ENCODE assay signal across 26 mouse cellular contexts in the genomic region with DNA sequence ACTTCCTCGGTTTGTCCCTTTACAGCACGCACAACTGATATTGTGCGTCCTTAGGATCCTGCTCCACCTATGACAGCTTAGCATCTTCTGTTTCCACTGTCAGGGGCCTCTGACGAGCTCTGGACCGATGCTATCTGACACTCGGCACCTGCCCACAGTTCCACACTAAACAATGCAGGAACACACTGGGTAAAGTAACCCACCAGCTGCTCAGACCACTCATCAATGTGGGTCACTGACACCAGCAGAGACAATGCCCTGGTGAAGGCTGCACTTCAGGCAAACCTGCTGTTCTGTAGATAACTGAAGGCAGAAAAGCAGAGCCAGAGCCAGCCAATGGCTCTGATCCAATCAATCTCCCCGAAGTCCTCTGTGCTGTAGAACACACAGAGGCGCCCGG. TPM values are rescaled to one million over a fixed set of nuclear protein-coding genes. Genes with fewer than 3 reads are reported as not detected.
DNase-seq lines count a peak whose midpoint lies in the region; ATAC-seq lines count a peak whose summit lies in the region.
"Had no signal": no experiment of that assay in that cellular context is flagged by ENCODE, and none has a peak within 500 bp of the region (broad histone marks: within the 10 kb centered on the region; RNA-seq: fewer than 3 reads in every experiment).

No protein-coding gene starts in this region.

- H3K36me3 ChIP-seq in embryonic facial prominence, embryonic 14.5 days (ENCODE audit: control insufficient read depth, insufficient read depth, low read length) = peaks cover 66% of the 10 kb centered on the region
- peaks cover 65% of the 10 kb centered on the region for H3K36me3 ChIP-seq in embryonic facial prominence, embryonic 10.5 days (replicated peaks)
- peaks cover 65% of the 10 kb centered on the region for H3K36me3 ChIP-seq in limb, embryonic 12.5 days
- peaks cover 70% of the 10 kb centered on the region for H3K36me3 ChIP-seq in limb, embryonic 10.5 days
- peaks cover 68% of the 10 kb centered on the region for H3K36me3 ChIP-seq in neural tube, embryonic 13.5 days
- H3K36me3 ChIP-seq in neural tube, embryonic 15.5 days = peaks cover 62% of the 10 kb centered on the region
- peaks cover 70% of the 10 kb centered on the region for H3K36me3 ChIP-seq in limb, embryonic 15.5 days

- H3K9me3 ChIP-seq in embryonic facial prominence, embryonic 14.5 days (ENCODE audit: control insufficient read depth, low read length) = no peaks in the 10 kb centered on the region
- H3K9me3 ChIP-seq in embryonic facial prominence, embryonic 10.5 days = no peaks in the 10 kb centered on the region
- H3K9me3 ChIP-seq in limb, embryonic 12.5 days = no peaks in the 10 kb centered on the region
- H3K9me3 ChIP-seq in limb, embryonic 10.5 days (replicated peaks) = no peaks in the 10 kb centered on the region
- H3K9me3 ChIP-seq in neural tube, embryonic 13.5 days = no peaks in the 10 kb centered on the region
- no peaks in the 10 kb centered on the region for H3K9me3 ChIP-seq in neural tube, embryonic 15.5 days (replicated peaks)
- H3K9me3 ChIP-seq in limb, embryonic 15.5 days = no peaks in the 10 kb centered on the region
- H3K9me3 ChIP-seq: embryonic facial prominence, embryonic 15.5 days; heart, embryonic 12.5 days; heart, embryonic 15.5 days had no signal

- ATAC-seq in embryonic facial prominence, embryonic 14.5 days (ENCODE audit: low read depth) = 0 out of 2 replicates have a peak, but pooled peaks have one; percentile 9
- no peak for ATAC-seq in limb, embryonic 12.5 days (ENCODE audit: insufficient number of reproducible peaks, insufficient read depth, low FRiP score, low TSS enrichment, low read depth)
- no peak for ATAC-seq in neural tube, embryonic 13.5 days (ENCODE audit: low read depth)
- ATAC-seq in neural tube, embryonic 15.5 days (ENCODE audit: low FRiP score) = no peak
- no peak; the same call in 1 of the 2 replicates for ATAC-seq in limb, embryonic 15.5 days (ENCODE audit: insufficient number of reproducible peaks, low FRiP score, low TSS enrichment, low read depth)
- ATAC-seq: activated CD4-positive, CD25-positive, alpha-beta regulatory T cell, adult 4 months; forebrain, embryonic 14.5 days; forebrain, postnatal 0 days had no signal

- peak; percentile 46 for DNase-seq in embryonic facial prominence, embryonic 14.5 days (ENCODE audit: low spot score)
- no peak for DNase-seq in embryonic facial prominence, embryonic 10.5 days (ENCODE audit: low spot score)
- no peak for DNase-seq in limb, embryonic 10.5 days (ENCODE audit: low spot score)
- DNase-seq in gastrocnemius, postnatal 10 days = no peak
- DNase-seq: adrenal gland, adult 8-10 months; adrenal gland, postnatal 25 days; cerebellum, adult 11-12 months; cerebellum, adult 8-10 months; cerebellum, postnatal 10 days; cerebellum, postnatal 36 days; embryo, embryonic 11 days; forebrain, postnatal 0 days; gastrocnemius, adult 2 months; gastrocnemius, postnatal 25 days; heart, adult 18-20 months; heart, postnatal 4 days had no signal

- H3K4me2 ChIP-seq in embryonic facial prominence, embryonic 14.5 days (ENCODE audit: low read depth, low read length) = no peak overlapping the region
- no peak overlapping the region for H3K4me2 ChIP-seq in limb, embryonic 12.5 days
- no peak overlapping the region for H3K4me2 ChIP-seq in neural tube, embryonic 13.5 days
- no peak overlapping the region for H3K4me2 ChIP-seq in neural tube, embryonic 15.5 days
- H3K4me2 ChIP-seq in limb, embryonic 15.5 days = no peak overlapping the region
- H3K4me2 ChIP-seq: embryonic facial prominence, embryonic 15.5 days; heart, embryonic 12.5 days; heart, embryonic 15.5 days; hindbrain, embryonic 14.5 days had no signal

- no peaks in the 10 kb centered on the region for H3K27me3 ChIP-seq in embryonic facial prominence, embryonic 14.5 days (replicated peaks; ENCODE audit: control insufficient read depth, insufficient read depth, low read length)
- no peaks in the 10 kb centered on the region for H3K27me3 ChIP-seq in embryonic facial prominence, embryonic 10.5 days (replicated peaks; ENCODE audit: low read depth, poor library complexity, severe bottlenecking)
- H3K27me3 ChIP-seq in limb, embryonic 12.5 days = no peaks in the 10 kb centered on the region
- no peaks in the 10 kb centered on the region for H3K27me3 ChIP-seq in limb, embryonic 10.5 days (ENCODE audit: low read depth, poor library complexity, severe bottlenecking)
- no peaks in the 10 kb centered on the region for H3K27me3 ChIP-seq in neural tube, embryonic 13.5 days
- no peaks in the 10 kb centered on the region for H3K27me3 ChIP-seq in neural tube, embryonic 15.5 days (replicated peaks)
- no peaks in the 10 kb centered on the region for H3K27me3 ChIP-seq in limb, embryonic 15.5 days
- H3K27me3 ChIP-seq: embryonic facial prominence, embryonic 15.5 days; heart, embryonic 12.5 days; heart, embryonic 15.5 days had no signal

- 91% methylated on average over 9 of the region's 9 CpGs for WGBS in embryonic facial prominence, embryonic 14.5 days
- WGBS in embryonic facial prominence, embryonic 10.5 days = 94% methylated on average over 9 of the region's 9 CpGs
- 91% methylated on average over 9 of the region's 9 CpGs for WGBS in limb, embryonic 12.5 days
- 95% methylated on average over 9 of the region's 9 CpGs for WGBS in limb, embryonic 10.5 days
- 85% methylated on average over 9 of the region's 9 CpGs for WGBS in neural tube, embryonic 13.5 days
- WGBS in neural tube, embryonic 15.5 days = 77% methylated on average over 9 of the region's 9 CpGs
- 89% methylated on average over 9 of the region's 9 CpGs for WGBS in limb, embryonic 15.5 days

- H3K4me1 ChIP-seq in embryonic facial prominence, embryonic 14.5 days (ENCODE audit: control insufficient read depth, insufficient read depth, low read length) = no peaks in the 10 kb centered on the region
- peaks cover 5% of the 10 kb centered on the region for H3K4me1 ChIP-seq in embryonic facial prominence, embryonic 10.5 days
- peaks cover 6% of the 10 kb centered on the region; the same call in 1 of the 2 replicates for H3K4me1 ChIP-seq in limb, embryonic 12.5 days (replicated peaks)
- peaks cover 5% of the 10 kb centered on the region for H3K4me1 ChIP-seq in limb, embryonic 10.5 days
- peaks cover 15% of the 10 kb centered on the region for H3K4me1 ChIP-seq in neural tube, embryonic 13.5 days (replicated peaks)
- H3K4me1 ChIP-seq in neural tube, embryonic 15.5 days = peaks cover 6% of the 10 kb centered on the region
- peaks cover 3% of the 10 kb centered on the region for H3K4me1 ChIP-seq in limb, embryonic 15.5 days

- H3K27ac ChIP-seq in embryonic facial prominence, embryonic 14.5 days (replicated peaks; ENCODE audit: low read depth, low read length) = peak overlapping the region; percentile 68
- no peak overlapping the region for H3K27ac ChIP-seq in embryonic facial prominence, embryonic 10.5 days (replicated peaks)
- H3K27ac ChIP-seq in limb, embryonic 12.5 days = 0 out of 2 replicates have a peak overlapping the region, but pooled peaks have one; percentile 41
- H3K27ac ChIP-seq in limb, embryonic 10.5 days = no peak overlapping the region
- 0 out of 2 replicates have a peak overlapping the region, but pooled peaks have one; percentile 20 for H3K27ac ChIP-seq in neural tube, embryonic 13.5 days (replicated peaks)
- no peak overlapping the region for H3K27ac ChIP-seq in neural tube, embryonic 15.5 days (replicated peaks)
- H3K27ac ChIP-seq in limb, embryonic 15.5 days = peak overlapping the region; percentile 54; the same call in 1 of the 2 replicates
- H3K27ac ChIP-seq: embryonic facial prominence, embryonic 15.5 days; gastrocnemius, adult 2 months; heart, embryonic 15.5 days; hindbrain, embryonic 14.5 days had no signal

- no peak overlapping the region for H3K4me3 ChIP-seq in embryonic facial prominence, embryonic 14.5 days (ENCODE audit: low read depth, low read length)
- H3K4me3 ChIP-seq in embryonic facial prominence, embryonic 10.5 days = no peak overlapping the region
- H3K4me3 ChIP-seq in limb, embryonic 12.5 days (replicated peaks) = no peak overlapping the region
- H3K4me3 ChIP-seq in limb, embryonic 10.5 days = no peak overlapping the region
- no peak overlapping the region for H3K4me3 ChIP-seq in neural tube, embryonic 13.5 days
- no peak overlapping the region for H3K4me3 ChIP-seq in neural tube, embryonic 15.5 days (replicated peaks)
- H3K4me3 ChIP-seq in limb, embryonic 15.5 days = no peak overlapping the region
- H3K4me3 ChIP-seq: embryonic facial prominence, embryonic 15.5 days; gastrocnemius, adult 2 months; heart, embryonic 12.5 days; heart, embryonic 15.5 days had no signal

- H3K9ac ChIP-seq in embryonic facial prominence, embryonic 14.5 days (ENCODE audit: low read depth, low read length) = no peak overlapping the region
- no peak overlapping the region for H3K9ac ChIP-seq in limb, embryonic 12.5 days (replicated peaks)
- no peak overlapping the region for H3K9ac ChIP-seq in neural tube, embryonic 13.5 days
- no peak overlapping the region for H3K9ac ChIP-seq in neural tube, embryonic 15.5 days (replicated peaks)
- no peak overlapping the region for H3K9ac ChIP-seq in limb, embryonic 15.5 days
- H3K9ac ChIP-seq: embryonic facial prominence, embryonic 15.5 days; forebrain, postnatal 0 days; heart, embryonic 12.5 days; heart, embryonic 15.5 days; hindbrain, embryonic 14.5 days had no signal

RNA-seq across cellular contexts. Expression of a gene that starts 4.0 kb away (rescaled TPM):
- polyA plus RNA-seq in embryonic facial prominence, embryonic 14.5 days (2014; fragmentation: Nextera tagmentation; extraction: Ambion mirVana) = 61.6 and 63.0 TPM in 2 replicates
- 87.2 and 90.4 TPM in 2 replicates for polyA plus RNA-seq in embryonic facial prominence, embryonic 10.5 days (2016; fragmentation: Nextera tagmentation; extraction: Ambion mirVana)
- polyA plus RNA-seq in limb, embryonic 12.5 days (2016; fragmentation: Nextera tagmentation; extraction: Ambion mirVana) = 50.4 and 57.7 TPM in 2 replicates
- 66.9 and 76.5 TPM in 2 replicates for polyA plus RNA-seq in limb, embryonic 10.5 days (2016; fragmentation: Nextera tagmentation; extraction: Ambion mirVana)
- 68.3 and 76.0 TPM in 2 replicates for polyA plus RNA-seq in neural tube, embryonic 13.5 days (2015; fragmentation: Nextera tagmentation; extraction: Ambion mirVana)
- 77.4 and 81.1 TPM in 2 replicates for polyA plus RNA-seq in neural tube, embryonic 15.5 days (2015; fragmentation: Nextera tagmentation; extraction: Ambion mirVana)
- polyA plus RNA-seq in limb, embryonic 15.5 days (2015; fragmentation: Nextera tagmentation; extraction: Ambion mirVana) = 66.9 and 67.3 TPM in 2 replicates
- 10 to 100 TPM; 41.0 to 44.3 TPM for total RNA-seq in gastrocnemius, postnatal 10 days (2021)

RNA-seq across cellular contexts. Expression of a gene that starts 22.6 kb away (rescaled TPM):
- 126 and 151 TPM in 2 replicates for polyA plus RNA-seq in embryonic facial prominence, embryonic 14.5 days (2014; fragmentation: Nextera tagmentation; extraction: Ambion mirVana)
- polyA plus RNA-seq in embryonic facial prominence, embryonic 10.5 days (2016; fragmentation: Nextera tagmentation; extraction: Ambion mirVana) = 181 and 182 TPM in 2 replicates
- polyA plus RNA-seq in limb, embryonic 12.5 days (2016; fragmentation: Nextera tagmentation; extraction: Ambion mirVana) = 173 and 176 TPM in 2 replicates
- polyA plus RNA-seq in limb, embryonic 10.5 days (2016; fragmentation: Nextera tagmentation; extraction: Ambion mirVana) = 183 and 193 TPM in 2 replicates
- 137 and 140 TPM in 2 replicates for polyA plus RNA-seq in neural tube, embryonic 13.5 days (2015; fragmentation: Nextera tagmentation; extraction: Ambion mirVana)
- polyA plus RNA-seq in neural tube, embryonic 15.5 days (2015; fragmentation: Nextera tagmentation; extraction: Ambion mirVana) = 127 and 134 TPM in 2 replicates
- polyA plus RNA-seq in limb, embryonic 15.5 days (2015; fragmentation: Nextera tagmentation; extraction: Ambion mirVana) = 134 and 137 TPM in 2 replicates
- total RNA-seq in gastrocnemius, postnatal 10 days (2021) = 10 to 100 TPM; 33.8 to 43.3 TPM

RNA-seq across cellular contexts. Expression of a gene that starts 37.3 kb away (rescaled TPM):
- polyA plus RNA-seq in embryonic facial prominence, embryonic 14.5 days (2014; fragmentation: Nextera tagmentation; extraction: Ambion mirVana) = 63.8 and 71.6 TPM in 2 replicates
- 49.0 and 50.5 TPM in 2 replicates for polyA plus RNA-seq in embryonic facial prominence, embryonic 10.5 days (2016; fragmentation: Nextera tagmentation; extraction: Ambion mirVana)
- polyA plus RNA-seq in limb, embryonic 12.5 days (2016; fragmentation: Nextera tagmentation; extraction: Ambion mirVana) = 56.3 and 61.3 TPM in 2 replicates
- polyA plus RNA-seq in limb, embryonic 10.5 days (2016; fragmentation: Nextera tagmentation; extraction: Ambion mirVana) = 42.8 and 49.1 TPM in 2 replicates
- 20.8 and 31.3 TPM in 2 replicates for polyA plus RNA-seq in neural tube, embryonic 13.5 days (2015; fragmentation: Nextera tagmentation; extraction: Ambion mirVana)
- polyA plus RNA-seq in neural tube, embryonic 15.5 days (2015; fragmentation: Nextera tagmentation; extraction: Ambion mirVana) = 30.9 and 42.9 TPM in 2 replicates
- 66.0 and 68.8 TPM in 2 replicates for polyA plus RNA-seq in limb, embryonic 15.5 days (2015; fragmentation: Nextera tagmentation; extraction: Ambion mirVana)
- 10 to 100 TPM; 34.8 to 35.4 TPM for total RNA-seq in gastrocnemius, postnatal 10 days (2021)

RNA-seq across cellular contexts. Expression of a gene that starts 45.8 kb away (rescaled TPM):
- polyA plus RNA-seq in embryonic facial prominence, embryonic 14.5 days (2014; fragmentation: Nextera tagmentation; extraction: Ambion mirVana) = 125 and 126 TPM in 2 replicates
- 194 and 204 TPM in 2 replicates for polyA plus RNA-seq in embryonic facial prominence, embryonic 10.5 days (2016; fragmentation: Nextera tagmentation; extraction: Ambion mirVana)
- 85.8 and 113 TPM in 2 replicates for polyA plus RNA-seq in limb, embryonic 12.5 days (2016; fragmentation: Nextera tagmentation; extraction: Ambion mirVana)
- polyA plus RNA-seq in limb, embryonic 10.5 days (2016; fragmentation: Nextera tagmentation; extraction: Ambion mirVana) = 163 and 174 TPM in 2 replicates
- polyA plus RNA-seq in neural tube, embryonic 13.5 days (2015; fragmentation: Nextera tagmentation; extraction: Ambion mirVana) = 130 and 140 TPM in 2 replicates
- polyA plus RNA-seq in neural tube, embryonic 15.5 days (2015; fragmentation: Nextera tagmentation; extraction: Ambion mirVana) = 112 and 128 TPM in 2 replicates
- polyA plus RNA-seq in limb, embryonic 15.5 days (2015; fragmentation: Nextera tagmentation; extraction: Ambion mirVana) = 152 and 185 TPM in 2 replicates
- 100 to 1,000 TPM in 1 of 2 experiments, 10 to 100 TPM in 1; 91.3 to 102 TPM for total RNA-seq in gastrocnemius, postnatal 10 days (2021)

Comparison
In these comparisons a context has a peak if more than half of its experiments do, and no peak if none do; other contexts are left out.
1. H3K27ac ChIP-seq: peak in embryonic facial prominence, embryonic 14.5 days (single experiment), limb, embryonic 12.5 days (single experiment), neural tube, embryonic 13.5 days (single experiment) and limb, embryonic 15.5 days (single experiment); none in embryonic facial prominence, embryonic 10.5 days (single experiment), limb, embryonic 10.5 days (single experiment) and neural tube, embryonic 15.5 days (single experiment).